Mouse (Mus musculus): ENCODE results near the gene Wnt10b. TPM values are rescaled to one million over a fixed set of nuclear protein-coding genes. Genes with fewer than 3 reads are reported as not detected.

Gene Wnt10b
- polyA plus RNA-seq, 1 experiment from 2014 or later, result 0.09 TPM

- Histone ChIP-seq H3K4me1 (peaks cover 48% of the 10 kb centered on the region), H3K9me3 (no peaks in the 10 kb centered on the region), H3K4me3 (peak overlapping the region; percentile 50), H3K27ac (no peak overlapping the region), H3K27me3 (ENCODE audit: insufficient read depth, poor library complexity, severe bottlenecking) (peaks cover 98% of the 10 kb centered on the region), H3K36me3 (no peaks in the 10 kb centered on the region)
- WGBS, result 1% methylated on average over 25 of the region's 25 CpGs
- no peak for DNase-seq (ENCODE audit: low spot score)
These were observed 331 bp upstream of the Wnt10b start for GRCm38 (mm10) chr15:98778191-98778770.

- Histone ChIP-seq H3K27ac (no peak overlapping the region), H3K27me3 (ENCODE audit: insufficient read depth, poor library complexity, severe bottlenecking) (peaks cover 100% of the 10 kb centered on the region), H3K9me3 (no peaks in the 10 kb centered on the region), H3K36me3 (no peaks in the 10 kb centered on the region), H3K4me1 (peaks cover 59% of the 10 kb centered on the region), H3K4me3 (peak overlapping the region; percentile 50)
- 1% methylated on average over 19 of the region's 19 CpGs for WGBS
- no peak for DNase-seq (ENCODE audit: low spot score)
These were observed 839 bp downstream of the Wnt10b start for GRCm38 (mm10) chr15:98777005-98777616.

GRCm38 (mm10) chr15:98776280-98777004 is 1.5 kb downstream of the Wnt10b start:
- H3K4me1 ChIP-seq, result peaks cover 62% of the 10 kb centered on the region
- no peaks in the 10 kb centered on the region for H3K9me3 ChIP-seq
- H3K4me3 ChIP-seq, result peak overlapping the region; percentile 50
- peaks cover 100% of the 10 kb centered on the region for H3K27me3 ChIP-seq (ENCODE audit: insufficient read depth, poor library complexity, severe bottlenecking)
- under 1% methylated on average over 62 of the region's 62 CpGs for WGBS
- no peak overlapping the region for H3K27ac ChIP-seq
- DNase-seq (ENCODE audit: low spot score), result no peak
- no peaks in the 10 kb centered on the region for H3K36me3 ChIP-seq

GRCm38 (mm10) chr15:98775533-98775932 is 2.4 kb downstream of the Wnt10b start:
- peaks cover 99% of the 10 kb centered on the region for H3K27me3 ChIP-seq (ENCODE audit: insufficient read depth, poor library complexity, severe bottlenecking)
- H3K4me3 ChIP-seq, result peak overlapping the region; percentile 50; the same call in 1 of the 2 replicates
- H3K4me1 ChIP-seq, result peaks cover 58% of the 10 kb centered on the region
- H3K9me3 ChIP-seq, result no peaks in the 10 kb centered on the region
- WGBS, result 3% methylated on average over 5 of the region's 5 CpGs
- no peak for DNase-seq (ENCODE audit: low spot score)
- no peaks in the 10 kb centered on the region for H3K36me3 ChIP-seq
- H3K27ac ChIP-seq, result no peak overlapping the region

- Histone ChIP-seq H3K4me3 (no peak overlapping the region), H3K9me3 (no peaks in the 10 kb centered on the region), H3K4me1 (peaks cover 50% of the 10 kb centered on the region), H3K27ac (no peak overlapping the region), H3K36me3 (no peaks in the 10 kb centered on the region), H3K27me3 (ENCODE audit: insufficient read depth, poor library complexity, severe bottlenecking) (peaks cover 99% of the 10 kb centered on the region)
- WGBS, result 7% methylated on average over 15 of the region's 15 CpGs
- no peak for DNase-seq (ENCODE audit: low spot score)
These were observed 3.9 kb downstream of the Wnt10b start for GRCm38 (mm10) chr15:98774096-98774495.

GRCm38 (mm10) chr15:98772511-98773211 is 5.3 kb downstream of the Wnt10b start:
- Histone ChIP-seq H3K4me1 (peaks cover 36% of the 10 kb centered on the region), H3K36me3 (no peaks in the 10 kb centered on the region), H3K27me3 (ENCODE audit: insufficient read depth, poor library complexity, severe bottlenecking) (peaks cover 98% of the 10 kb centered on the region), H3K9me3 (no peaks in the 10 kb centered on the region), H3K4me3 (peak overlapping the region; percentile 62), H3K27ac (peak overlapping the region; percentile 36)
- 1% methylated on average over 36 of the region's 36 CpGs for WGBS
- no peak for DNase-seq (ENCODE audit: low spot score)

GRCm38 (mm10) chr15:98771813-98772425 is 6.0 kb downstream of the Wnt10b start:
- no peak overlapping the region for H3K27ac ChIP-seq
- peaks cover 28% of the 10 kb centered on the region for H3K4me1 ChIP-seq
- no peak for DNase-seq (ENCODE audit: low spot score)
- peaks cover 93% of the 10 kb centered on the region for H3K27me3 ChIP-seq (ENCODE audit: insufficient read depth, poor library complexity, severe bottlenecking)
- H3K36me3 ChIP-seq, result no peaks in the 10 kb centered on the region
- no peaks in the 10 kb centered on the region for H3K9me3 ChIP-seq
- WGBS, result 5% methylated on average over 12 of the region's 12 CpGs
- peak overlapping the region; percentile 62 for H3K4me3 ChIP-seq

GRCm38 (mm10) chr15:98768259-98768658 is 9.7 kb downstream of the Wnt10b start:
- no peak for DNase-seq (ENCODE audit: low spot score)
- WGBS, result 17% methylated on average over 5 of the region's 5 CpGs
- peaks cover 86% of the 10 kb centered on the region for H3K27me3 ChIP-seq (ENCODE audit: insufficient read depth, poor library complexity, severe bottlenecking)
- H3K9me3 ChIP-seq, result no peaks in the 10 kb centered on the region
- peaks cover 13% of the 10 kb centered on the region for H3K4me1 ChIP-seq
- H3K4me3 ChIP-seq, result no peak overlapping the region
- no peaks in the 10 kb centered on the region for H3K36me3 ChIP-seq
- no peak overlapping the region for H3K27ac ChIP-seq

GRCm38 (mm10) chr15:98765929-98766328 is 12.0 kb downstream of the Wnt10b start:
- WGBS, result 73% methylated on average over 4 of the region's 4 CpGs
- H3K9me3 ChIP-seq, result no peaks in the 10 kb centered on the region
- peaks cover 63% of the 10 kb centered on the region for H3K27me3 ChIP-seq (ENCODE audit: insufficient read depth, poor library complexity, severe bottlenecking)
- H3K4me1 ChIP-seq, result peaks cover 14% of the 10 kb centered on the region
- no peak for DNase-seq (ENCODE audit: low spot score)
- H3K36me3 ChIP-seq, result peaks cover 4% of the 10 kb centered on the region; the same call in 1 of the 2 replicates
- H3K4me3 ChIP-seq, result no peak overlapping the region
- H3K27ac ChIP-seq, result no peak overlapping the region

GRCm38 (mm10) chr15:98762670-98763529 is 15.1 kb downstream of the Wnt10b start, which contains the start of gene Arf3:
Arf3 (minus strand) TSS chr15:98763214.
- Histone ChIP-seq H3K27me3 (ENCODE audit: insufficient read depth, poor library complexity, severe bottlenecking) (peaks cover 33% of the 10 kb centered on the region), H3K4me3 (peak within 1 kb of the TSS; percentile 96), H3K27ac (peak within 1 kb of the TSS; percentile 92), H3K9me3 (no peaks in the 10 kb centered on the region), H3K4me1 (peaks cover 15% of the 10 kb centered on the region), H3K36me3 (peaks cover 30% of the 10 kb centered on the region)
- under 1% methylated on average over 76 of the region's 76 CpGs for WGBS
- peak; percentile 96 for DNase-seq (ENCODE audit: low spot score)

GRCm38 (mm10) chr15:98762201-98762621 is 15.7 kb downstream of the Wnt10b start:
- peaks cover 32% of the 10 kb centered on the region for H3K27me3 ChIP-seq (ENCODE audit: insufficient read depth, poor library complexity, severe bottlenecking)

GRCm38 (mm10) chr15:98754125-98754524 is 23.8 kb downstream of the Wnt10b start:
- 63% methylated on average over 2 of the region's 2 CpGs for whole genome bisulfite sequencing
- Histone ChIP-seq H3K36me3 (peaks cover 46% of the 10 kb centered on the region), H3K9me3 (no peaks in the 10 kb centered on the region)

More at GRCm38 (mm10) chr15:98762201-98762621, 15.7 kb downstream of the Wnt10b start:
- peaks cover 15% of the 10 kb centered on the region for H3K4me1 ChIP-seq
- peaks cover 33% of the 10 kb centered on the region for H3K36me3 ChIP-seq
- peak; percentile 88 for DNase-seq (ENCODE audit: low spot score)
- WGBS, result under 1% methylated on average over 24 of the region's 24 CpGs
- no peaks in the 10 kb centered on the region for H3K9me3 ChIP-seq
- peak overlapping the region; percentile 92 for H3K27ac ChIP-seq
- H3K4me3 ChIP-seq, result peak overlapping the region; percentile 96

More at GRCm38 (mm10) chr15:98754125-98754524, 23.8 kb downstream of the Wnt10b start:
- no peak for DNase-seq (ENCODE audit: low spot score)
- no peak overlapping the region for H3K4me3 ChIP-seq
- peaks cover 7% of the 10 kb centered on the region for H3K4me1 ChIP-seq
- H3K27ac ChIP-seq, result no peak overlapping the region
- no peaks in the 10 kb centered on the region for H3K27me3 ChIP-seq (ENCODE audit: insufficient read depth, poor library complexity, severe bottlenecking)

All from heart, embryonic 10.5 days (tissue).